Mouse (Mus musculus): Measurements from ENCODE around the gene Usp5.

Gene Usp5

DNA sequence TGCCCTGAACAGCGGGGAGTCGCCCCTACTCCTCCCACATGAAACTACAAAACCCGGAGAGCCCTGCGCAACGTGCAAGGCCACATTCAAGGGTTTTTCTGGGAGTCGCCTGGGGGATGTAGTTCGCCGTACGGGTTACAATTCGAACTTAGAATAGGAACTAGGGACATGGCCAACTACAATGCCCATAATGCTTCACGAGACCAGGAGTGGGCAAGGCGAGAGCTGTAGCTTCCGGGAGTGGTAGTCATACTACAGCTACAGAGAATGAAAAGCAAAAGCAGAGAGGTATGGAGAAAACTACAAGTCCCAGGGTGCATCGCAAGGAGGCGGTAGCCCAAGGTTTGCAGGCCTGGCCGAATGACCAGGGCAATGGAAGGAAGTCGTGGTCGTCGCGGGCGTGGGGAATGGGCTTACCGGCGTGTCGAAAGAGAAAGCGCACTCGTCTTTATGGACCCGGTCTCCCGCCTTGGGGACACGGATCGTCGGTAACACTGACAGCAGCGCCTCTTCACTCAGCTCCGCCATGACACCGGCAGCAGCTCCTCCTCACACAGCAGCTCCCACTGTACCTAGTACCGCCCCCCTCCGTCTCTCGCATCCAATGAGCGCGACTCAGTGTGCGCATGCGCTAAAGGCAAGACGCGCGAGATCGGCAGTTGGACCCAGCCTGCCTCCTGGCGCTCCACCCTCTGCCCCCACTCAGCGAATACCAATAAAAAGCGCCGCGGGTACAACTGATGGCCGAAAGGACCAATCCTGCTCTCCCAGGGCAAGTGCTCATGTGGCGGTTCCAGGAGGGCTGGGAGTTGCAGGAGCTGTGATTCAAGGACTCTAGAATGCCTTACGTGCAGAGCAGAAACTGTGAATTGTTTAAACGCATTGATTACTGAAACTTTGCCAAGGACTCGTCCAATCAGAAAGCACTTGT lies at the start of gene Usp5, which contains the start of gene Cdca3:
Gene Usp5 (minus strand): TSS at position 617 of the 931 bp plus-strand sequence.
Gene Cdca3 (plus strand): TSS at position 680 of the 931 bp plus-strand sequence.
- DNase-seq, result peak; percentile 98

DNA sequence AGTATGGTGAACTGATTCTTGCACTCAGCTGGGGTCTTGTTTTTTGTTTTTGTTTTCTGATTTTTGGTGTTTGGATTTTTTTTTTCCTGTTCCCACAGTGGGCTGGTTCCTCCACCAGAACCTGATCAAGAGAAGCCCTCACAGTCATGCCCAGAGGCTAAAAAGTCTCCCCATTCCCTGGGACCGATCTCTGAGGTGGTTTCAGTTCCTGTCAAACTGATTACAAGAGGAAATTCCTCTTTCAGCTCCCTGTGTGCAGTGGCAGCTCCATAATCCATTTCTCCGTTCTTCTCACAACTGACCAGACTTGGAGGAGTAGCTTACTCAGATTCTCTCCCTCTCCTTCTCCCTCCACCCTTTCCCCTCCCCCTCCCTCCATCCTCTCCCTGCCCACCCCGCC lies 45.1 kb upstream of the Usp5 start:
- DNase-seq, result no peak

DNA sequence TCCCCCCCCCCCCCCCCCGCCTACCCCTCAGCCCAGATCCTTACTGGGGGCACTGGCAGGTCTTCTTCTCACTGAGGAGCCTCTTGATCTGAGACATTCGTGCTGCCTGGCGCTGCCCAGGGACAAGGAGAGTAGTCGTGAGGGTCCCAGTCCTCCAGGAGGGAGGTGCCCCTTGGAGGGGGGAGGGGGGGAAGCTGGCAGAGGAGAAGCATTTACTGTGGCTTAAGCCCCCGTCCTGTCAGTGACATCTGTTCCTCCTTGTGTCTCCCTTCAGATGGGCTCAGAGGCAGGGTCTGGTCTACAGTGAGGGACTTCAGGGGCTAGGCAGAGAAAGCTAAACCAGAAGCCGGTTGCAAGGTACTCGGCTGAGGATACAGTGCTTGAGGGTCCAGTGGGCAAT lies 37.3 kb upstream of the Usp5 start:
- DNase-seq, result peak; percentile 28

DNA sequence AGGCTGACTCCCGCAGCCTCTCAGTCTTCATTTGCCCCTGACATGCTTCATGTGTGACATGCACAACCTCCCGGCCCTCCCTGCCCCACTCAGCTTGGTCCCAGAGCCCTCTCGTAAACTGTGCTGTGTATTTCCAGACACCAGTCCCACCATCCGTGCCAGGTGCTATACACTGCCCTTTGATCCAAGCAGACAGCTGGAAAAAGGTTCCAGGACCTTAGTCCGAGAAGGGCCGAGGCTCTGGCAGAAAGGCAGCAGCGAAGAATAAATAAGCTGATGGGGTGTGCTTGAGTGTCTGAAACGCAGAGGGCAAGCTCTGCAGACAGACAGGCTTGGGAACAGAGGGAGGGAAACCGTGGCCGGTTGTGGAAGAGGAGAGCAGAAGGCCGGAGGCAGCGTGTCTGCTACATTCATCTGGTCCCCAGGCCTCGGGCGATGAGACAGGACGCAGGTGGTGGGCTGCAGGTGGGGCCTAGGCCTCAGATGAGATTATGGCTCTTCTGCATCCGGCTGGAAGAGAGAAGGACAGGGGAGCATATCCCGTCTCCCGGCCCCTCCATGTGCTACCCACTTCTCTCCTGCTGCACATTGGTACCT lies 36.6 kb upstream of the Usp5 start:
- DNase-seq, result no peak

DNA sequence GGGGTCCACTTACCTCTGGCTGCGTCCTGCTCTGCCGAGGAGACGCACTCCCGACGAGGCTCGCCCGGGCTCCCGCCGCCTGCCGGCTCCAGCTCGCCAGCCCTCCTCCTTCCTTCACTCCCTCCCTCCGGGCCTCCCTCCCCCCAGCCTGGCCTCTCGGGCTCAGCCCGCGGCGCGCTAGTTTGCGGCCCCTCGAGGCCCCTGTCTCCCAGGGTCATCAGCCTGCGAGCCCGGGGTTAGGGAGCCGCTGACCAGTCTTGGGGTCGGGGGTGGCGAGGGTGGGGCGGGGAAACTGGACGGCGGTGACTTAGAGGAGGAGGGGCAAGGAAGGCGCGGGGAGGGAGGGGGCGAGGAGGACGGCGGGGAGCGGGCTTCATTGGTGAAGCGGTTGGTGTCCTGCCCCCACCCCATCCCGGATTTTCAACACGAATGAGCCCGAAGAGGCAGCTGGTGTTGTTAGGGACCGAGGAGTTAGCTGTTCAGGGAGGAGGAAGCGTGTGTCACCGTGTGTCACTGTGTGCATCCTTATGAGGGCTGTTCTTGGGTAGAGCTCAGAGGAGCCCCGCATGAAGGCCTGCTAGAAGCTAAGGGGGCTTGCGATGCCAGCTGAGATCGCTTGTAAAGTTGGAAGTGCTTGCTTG lies 34.5 kb upstream of the Usp5 start, which contains the start of gene Gpr162:
Gene Gpr162 (minus strand): TSS at position 326 of the 641 bp plus-strand sequence.
- peak; percentile 76 for DNase-seq

DNA sequence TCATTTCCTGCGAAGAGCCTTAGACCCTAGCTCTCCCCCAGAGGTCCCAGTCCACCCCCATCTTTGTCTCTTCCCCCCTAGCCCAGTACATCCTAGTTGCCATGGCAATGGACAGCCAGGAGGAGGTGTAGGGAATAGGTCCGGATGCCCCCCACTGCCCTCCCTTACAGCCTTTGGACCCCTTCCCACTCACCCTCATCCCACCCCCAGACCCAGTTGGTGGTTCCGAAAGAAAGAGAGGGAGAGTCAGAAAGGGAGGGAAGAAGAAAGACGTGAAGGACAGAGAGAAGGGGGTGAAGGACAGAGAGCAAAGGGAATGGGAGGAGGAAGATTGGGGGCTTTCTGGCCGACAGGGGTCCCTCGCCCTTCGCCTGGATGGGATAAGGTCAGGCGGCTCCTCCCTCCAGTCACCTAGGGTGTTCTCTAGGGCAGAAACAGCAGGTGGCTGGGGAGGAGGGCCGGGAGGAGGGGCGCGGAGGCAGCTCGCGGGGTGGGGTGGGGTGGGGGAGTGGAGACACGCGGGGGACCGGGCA lies 33.9 kb upstream of the Usp5 start:
- peak; percentile 88 for DNase-seq

DNA sequence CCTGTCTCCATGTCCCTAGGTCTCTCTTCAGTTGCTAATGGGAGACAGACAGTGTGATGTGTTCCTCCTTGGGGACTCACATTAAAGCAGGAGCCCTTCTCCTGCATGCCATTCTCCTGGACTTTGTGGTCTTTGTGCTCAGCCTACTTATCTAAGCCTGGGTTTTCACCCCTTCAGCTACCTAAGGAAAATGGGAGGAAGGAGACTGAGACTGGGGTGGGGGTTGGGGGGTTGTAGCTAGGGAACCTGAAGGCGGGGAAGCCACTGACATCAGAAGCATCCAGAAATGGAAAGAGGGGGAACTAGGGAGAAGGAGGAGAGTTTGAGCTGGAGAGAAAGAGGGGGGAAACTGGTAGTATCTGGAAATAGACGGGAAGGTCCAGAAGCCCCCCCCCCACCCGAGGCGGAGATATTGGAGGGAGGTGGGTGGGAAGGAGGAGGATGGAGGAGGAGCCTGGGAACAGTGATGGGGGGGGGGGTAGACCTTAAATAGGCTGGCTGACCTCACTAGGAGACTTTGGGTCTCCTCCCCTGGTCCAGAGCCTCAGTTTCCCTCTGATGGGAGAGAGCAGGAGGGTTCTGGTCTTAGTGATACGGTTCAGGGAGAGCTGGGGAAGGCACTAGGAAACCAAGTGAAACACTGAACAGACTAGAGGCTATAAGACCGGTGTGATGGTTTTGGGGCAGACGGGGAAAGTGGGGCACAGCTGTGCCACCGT lies 33.3 kb upstream of the Usp5 start:
- no peak for DNase-seq

DNA sequence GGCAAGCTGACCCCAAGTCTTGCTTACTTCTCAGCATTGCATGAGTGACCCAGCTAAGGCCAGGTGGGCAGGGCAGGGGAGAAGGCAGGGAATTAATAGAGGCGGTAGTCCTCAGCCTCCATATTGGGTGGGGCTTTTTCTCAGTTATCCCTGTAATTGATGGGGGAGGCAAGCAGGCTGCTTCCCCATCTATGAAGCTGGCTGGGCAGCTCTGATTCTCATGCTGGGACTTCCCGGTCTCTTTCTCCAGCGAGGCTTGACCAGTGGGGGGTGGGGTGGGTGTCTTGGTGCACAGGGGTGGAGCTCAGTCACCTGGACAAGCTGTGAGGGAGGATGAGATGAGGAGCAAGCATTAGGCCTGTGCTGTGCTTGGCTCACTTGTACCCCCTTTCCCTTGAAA lies 32.5 kb upstream of the Usp5 start:
- no peak for DNase-seq

DNA sequence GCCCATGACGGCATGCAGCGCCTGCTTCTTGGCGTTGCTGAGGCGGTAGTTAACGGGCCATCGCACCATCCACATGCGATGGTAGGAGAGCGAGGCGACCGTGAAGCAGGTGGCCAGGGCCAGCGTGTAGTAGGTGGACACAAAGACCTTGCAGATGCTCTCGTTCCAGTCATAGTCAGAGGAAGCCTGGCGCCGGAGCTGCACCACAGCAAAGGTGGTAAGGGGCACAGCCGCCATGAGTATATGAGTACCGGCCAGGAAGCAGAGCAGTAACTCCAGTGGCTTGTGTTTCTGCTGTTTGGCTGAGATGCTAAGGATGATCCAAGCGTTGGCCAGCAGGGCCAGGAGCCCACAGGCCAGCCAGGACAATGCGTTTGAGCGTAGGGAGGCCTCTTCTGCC lies 32.0 kb upstream of the Usp5 start:
- peak; percentile 23 for DNase-seq

DNA sequence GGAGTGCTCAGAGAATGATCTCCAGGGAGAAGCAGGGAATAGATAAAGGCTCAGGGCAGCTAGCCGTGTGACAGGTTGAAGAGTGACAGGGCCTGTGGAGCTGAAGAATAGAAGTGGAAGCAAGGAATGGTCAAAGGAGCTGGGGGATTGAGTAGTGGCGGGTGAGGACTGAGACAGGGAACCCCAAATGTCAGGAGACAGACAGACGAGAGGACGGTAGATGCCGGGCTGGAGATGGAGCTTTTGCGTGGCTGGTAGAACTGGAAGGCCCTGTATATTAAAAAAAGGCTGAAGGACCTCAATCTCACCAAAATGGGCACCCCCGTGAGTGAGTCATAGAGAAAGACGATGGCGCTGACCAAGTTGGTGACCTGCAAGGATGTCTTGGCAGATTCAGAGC lies 31.2 kb upstream of the Usp5 start:
- no peak for DNase-seq

DNA sequence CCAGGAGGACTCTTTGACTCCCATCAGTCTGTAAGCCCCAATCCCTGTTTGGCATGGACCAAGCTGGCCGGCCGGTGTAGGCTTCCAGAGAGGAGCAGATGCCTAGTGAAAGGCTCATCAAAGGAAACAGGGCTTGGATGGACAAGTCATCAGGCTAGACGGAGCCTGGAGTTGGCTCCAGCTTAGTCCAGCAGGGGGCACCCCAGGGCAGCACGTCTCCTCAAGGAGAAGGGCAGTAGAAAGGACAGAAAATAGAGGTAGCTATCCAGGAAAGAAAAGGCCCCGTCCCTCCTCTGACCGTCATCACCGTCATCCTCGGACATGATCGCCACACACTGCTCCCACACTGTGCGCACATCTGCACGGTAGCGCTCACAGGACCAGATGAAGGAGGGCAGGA lies 30.4 kb upstream of the Usp5 start:
- DNase-seq, result peak; percentile 93

DNA sequence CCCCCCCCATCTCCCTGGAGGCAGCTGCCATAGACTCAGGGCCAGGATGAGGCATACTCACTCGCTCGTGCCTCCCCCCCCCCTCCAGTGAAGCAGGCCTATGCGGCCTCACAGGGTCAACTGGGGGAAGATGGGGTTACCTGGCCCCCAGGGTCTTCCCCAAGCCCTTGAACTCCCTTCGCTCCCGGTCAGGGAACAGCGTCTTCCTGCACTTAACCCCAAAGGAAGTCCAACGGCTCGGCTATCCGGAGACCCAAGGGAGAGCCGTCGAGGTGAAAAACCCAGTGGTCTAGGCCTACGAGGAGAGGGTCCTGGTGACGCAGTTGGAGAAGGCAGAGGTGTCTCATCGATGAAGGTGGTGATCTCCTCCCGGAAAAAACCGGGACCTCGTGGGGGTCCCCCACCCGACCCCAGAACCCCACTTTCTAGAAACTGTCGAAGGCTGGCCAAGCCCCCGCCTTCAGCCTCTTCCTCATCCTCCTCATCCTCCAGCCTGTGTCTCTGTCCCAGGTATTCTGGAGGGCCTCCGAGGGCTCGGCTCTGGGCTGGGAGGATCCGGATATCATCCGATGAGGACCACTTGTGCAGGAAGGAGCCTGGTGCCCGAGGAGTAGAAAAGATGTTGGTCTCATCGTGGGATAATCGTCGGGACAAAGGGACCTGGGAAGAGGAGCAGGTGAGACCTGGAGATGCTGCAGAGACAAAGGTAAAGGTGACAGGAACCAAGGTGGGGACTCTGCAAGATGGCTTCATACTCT lies 29.5 kb upstream of the Usp5 start:
- DNase-seq, result no peak

DNA sequence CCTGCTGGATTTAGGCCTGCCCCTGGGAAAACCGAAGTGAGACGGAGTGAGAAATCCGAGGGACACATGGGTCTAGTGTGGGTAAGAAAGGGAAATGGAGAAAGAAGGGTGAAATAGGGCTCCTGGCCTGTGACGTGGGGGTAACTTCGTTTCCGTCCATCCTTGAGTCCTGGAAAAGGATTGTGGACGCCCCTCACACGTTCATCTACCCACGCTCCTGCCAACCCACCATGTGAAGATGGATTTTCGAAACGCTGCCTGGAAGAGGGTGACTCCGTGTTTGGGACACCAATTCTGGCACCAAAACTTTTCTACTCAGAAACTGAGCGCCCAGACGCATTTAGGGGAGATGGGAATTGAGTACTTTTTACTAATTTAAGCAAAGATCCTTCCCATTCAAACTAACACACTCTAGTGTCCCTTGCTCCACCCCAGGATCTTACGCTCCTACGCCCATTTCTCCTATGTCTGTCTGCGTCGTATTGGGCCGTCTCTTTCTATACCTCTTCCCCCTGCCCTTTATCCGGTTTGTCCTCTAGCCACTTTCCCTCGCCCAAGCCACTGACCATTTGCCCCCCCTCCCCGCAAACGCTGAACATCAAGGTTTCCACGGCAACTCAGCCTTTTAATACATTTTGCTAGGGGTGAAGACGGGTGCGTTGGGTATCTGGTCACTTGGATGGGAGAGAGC lies 28.7 kb upstream of the Usp5 start:
- peak; percentile 24 for DNase-seq

DNA sequence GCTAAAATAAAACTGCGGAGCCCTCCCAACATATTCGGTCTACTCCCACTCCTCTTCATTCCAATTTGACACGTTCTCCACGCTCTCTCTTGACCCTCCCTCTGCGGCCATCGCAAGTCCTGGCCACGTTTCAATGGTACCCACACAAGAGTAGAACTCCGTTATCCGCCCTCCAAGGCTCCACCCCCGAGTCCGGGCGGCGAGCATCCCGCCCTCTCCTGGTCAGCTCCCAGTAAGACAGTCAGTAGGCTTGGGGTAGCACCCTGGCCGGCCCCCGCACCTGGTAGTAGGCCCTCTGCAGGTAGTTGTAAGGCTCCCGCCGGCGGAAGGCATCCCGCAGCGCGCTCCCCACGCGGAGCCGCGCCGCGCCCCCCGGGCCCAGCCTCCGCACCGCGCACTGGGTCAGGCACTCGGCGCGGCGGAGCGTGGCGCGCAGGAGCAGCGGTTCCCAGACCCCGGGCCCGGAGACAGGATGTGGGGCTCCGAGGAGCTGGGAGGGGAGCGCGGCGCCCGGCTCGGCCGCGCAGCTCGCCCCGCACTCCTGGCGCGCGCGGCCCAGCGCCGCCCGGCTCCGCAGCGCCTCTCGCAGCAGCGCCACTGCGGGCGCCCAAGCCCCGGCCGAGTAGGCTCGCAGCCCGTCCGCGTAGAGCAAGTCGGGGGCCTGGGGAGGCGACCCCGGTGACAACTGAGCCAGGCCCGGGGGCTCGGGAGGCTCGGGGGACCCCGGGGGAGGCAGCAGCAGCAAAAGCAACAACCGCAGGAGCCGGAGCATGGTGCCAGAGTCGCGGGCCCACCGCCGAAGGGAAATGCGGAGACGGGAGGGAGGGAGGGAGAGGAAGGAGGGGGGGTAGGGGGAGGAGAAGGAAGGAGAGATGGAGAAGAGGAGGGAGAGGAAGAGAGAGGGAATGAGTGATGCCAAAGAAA lies 27.9 kb upstream of the Usp5 start, which contains the start of gene P3h3:
Gene P3h3 (minus strand): TSS at position 837 of the 924 bp plus-strand sequence.
- DNase-seq, result peak; percentile 87

DNA sequence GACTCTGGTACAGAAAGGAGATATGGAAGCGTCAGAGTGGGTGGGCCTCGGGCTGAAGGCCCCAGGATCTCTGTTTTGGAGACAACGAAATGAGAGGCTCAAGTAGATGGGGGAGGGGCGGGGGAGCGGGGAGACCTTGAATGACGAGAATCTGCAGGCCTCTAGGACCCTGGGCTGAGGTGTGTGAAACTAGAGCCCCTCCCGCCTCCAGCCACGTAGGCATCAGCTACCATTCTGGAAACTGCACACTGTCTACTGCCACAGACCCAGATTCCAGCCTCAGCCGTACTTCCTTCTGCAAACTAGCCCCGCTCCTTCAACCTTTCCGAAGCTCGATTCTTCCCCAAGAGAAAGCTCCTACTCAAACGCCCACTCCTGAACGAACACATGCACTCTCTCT lies 27.0 kb upstream of the Usp5 start:
- DNase-seq, result peak; percentile 19

DNA sequence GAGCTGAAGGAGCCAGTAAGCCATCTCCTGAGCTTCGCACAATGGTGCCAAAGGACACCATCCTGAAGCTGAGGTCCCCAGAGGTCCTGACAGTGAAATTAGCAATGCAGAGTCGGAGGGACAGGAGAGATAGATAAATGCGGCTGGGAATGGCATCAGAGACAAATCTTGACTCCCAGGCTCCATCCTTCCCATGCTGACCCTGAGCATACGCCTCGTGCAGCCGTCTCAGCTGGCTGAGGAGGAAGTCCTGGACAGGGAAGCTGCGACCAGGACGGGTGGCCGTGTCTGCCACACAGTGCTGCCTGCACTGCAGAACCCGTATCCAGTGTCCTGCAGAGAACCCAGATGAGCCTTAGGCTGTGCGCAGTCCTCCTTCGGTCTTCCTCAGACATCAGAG lies 25.4 kb upstream of the Usp5 start:
- no peak for DNase-seq

DNA sequence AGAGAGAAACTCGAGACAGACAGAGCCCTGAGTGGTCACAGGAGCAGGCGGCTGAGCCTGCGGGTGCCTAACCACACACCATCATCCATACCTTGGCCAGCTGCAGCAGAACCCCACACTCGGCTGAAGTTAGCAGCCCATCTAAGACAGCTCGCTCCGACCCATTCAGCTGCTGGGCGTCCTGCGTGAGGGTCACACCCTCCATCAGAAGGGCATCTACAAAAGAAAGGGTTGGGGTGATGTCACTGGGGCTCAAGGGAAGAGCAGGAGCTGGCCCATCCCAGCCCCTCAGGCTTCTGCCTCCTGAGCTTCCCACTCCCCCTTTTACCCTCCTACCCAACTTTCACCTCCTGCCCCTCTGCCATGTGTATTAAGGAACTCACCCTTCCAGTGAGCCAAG lies 21.3 kb upstream of the Usp5 start:
- DNase-seq, result no peak

DNA sequence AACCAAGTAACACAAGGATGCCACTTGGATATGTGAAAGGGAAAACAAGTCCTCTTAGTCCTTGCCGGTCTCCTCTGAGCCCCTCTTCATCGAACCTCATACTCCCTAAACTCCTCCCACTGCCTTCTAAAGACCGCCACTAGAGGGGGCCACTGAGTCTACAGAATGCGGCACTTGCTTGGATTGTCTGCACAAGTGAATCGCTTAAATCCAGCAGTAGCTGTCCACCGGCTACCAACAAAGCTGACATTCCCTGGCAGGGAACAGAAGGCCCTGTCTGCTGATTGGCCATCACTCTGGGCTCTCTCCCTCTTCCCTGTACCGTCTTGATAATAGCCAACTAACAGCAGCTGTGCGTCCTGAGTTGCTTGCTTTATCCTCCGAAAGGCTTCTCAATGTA lies 18.0 kb upstream of the Usp5 start:
- DNase-seq, result peak; percentile 95

DNA sequence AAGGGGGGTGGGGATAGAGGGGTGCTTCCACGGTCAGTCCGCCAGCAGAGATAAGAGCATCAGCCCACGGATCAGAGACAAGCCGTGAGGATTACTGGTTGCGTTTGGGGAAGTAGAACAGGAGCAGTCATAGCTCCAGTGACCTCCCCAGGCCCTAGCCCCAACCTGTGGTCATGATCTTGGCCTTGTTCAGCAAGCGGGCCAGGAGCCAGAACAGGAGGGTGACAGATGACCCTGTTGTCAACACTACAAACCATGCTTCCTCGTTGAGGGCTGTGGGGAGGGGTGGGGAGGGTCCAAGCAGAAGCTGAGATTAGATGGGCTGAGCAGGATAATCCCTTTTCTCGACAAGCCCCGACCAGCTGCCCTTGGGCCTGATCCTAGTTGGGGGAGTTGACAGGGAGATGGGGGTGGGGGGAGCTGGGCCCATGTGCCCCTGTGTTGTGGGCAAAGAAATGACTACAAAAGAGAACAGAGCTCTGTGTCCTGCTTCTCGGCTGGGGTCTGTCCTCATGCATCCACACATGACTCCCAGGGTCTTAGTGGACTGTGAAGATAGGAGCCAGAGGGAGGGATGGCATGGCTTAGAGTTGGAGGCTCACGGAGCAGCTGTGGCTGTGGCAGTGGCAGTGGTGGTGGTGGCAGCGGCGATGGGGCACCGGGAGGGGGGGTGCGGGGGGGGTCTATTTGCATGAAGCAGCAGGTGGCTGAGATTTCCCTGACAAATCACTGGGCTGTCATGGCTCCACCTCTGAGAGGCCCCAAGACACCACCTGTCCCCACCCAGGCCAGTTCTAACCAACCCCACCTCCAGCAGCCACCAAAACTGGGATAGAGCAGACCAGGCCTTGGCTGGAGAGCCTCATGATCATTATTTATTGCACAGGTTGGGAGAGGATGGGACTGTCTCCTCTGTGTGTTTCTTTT lies 11.2 kb upstream of the Usp5 start, which contains the start of gene Gnb3:
Gene Gnb3 (minus strand): TSS at position 35 of the 927 bp plus-strand sequence.
- DNase-seq, result no peak
